Mouse (Mus musculus): Measurements from ENCODE around the gene Thg1l.

DNA sequence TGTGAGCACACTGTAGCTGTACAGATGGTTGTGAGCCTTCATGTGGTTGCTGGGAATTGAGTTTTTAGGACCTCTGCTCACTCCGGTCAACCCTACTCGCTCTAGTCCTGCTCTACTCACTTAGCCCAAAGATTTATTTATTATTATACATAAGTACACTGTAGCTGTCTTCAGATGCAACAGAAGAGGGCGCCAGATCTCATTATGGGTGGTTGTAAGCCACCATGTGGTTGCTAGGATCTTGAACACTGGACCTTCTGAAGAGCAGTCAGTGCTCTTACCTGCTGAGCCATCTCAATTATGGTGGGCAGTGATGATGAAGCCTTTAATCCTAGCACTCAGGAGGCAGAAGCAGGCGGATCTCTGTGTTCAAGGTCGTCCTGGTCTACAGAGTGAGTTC is 4.7 kb upstream of the Thg1l start:
- TF ChIP-seq CTCF (IDR thresholded peaks at IDR 0.05; ENCODE audit: borderline replicate concordance, extremely low read depth, insufficient read depth, insufficient read length) = no peak
- TF ChIP-seq POLR2A (IDR thresholded peaks at IDR 0.05; ENCODE audit: borderline replicate concordance, extremely low read depth, insufficient read depth, insufficient read length, poor library complexity, severe bottlenecking) = no peak
